Mouse (Mus musculus) gastrocnemius, adult 2 months (tissue): ENCODE measurements at regions not wholly inside any gene's neighbourhood (a gene's known extent, or its start where the extent isn't known, plus 50 kb on each side); places are given as distances from the start of the nearest gene placed in this dataset.

Experiments used
- DNase-seq: peaks from one replicate; pipeline ENCODE4 v3.0.0; 2022
- H3K27ac ChIP-seq: fragments of 200-600 bp; 2 replicates; pipeline ENCODE4 v1.8.1; 2022; ENCODE audit warnings: mild to moderate bottlenecking
- H3K4me3 ChIP-seq: fragments of 200-600 bp; 2 replicates; pipeline ENCODE4 v1.8.1; 2022; ENCODE audit warnings: mild to moderate bottlenecking, moderate library complexity
- CTCF ChIP-seq: fragments of 200-600 bp; IDR thresholded peaks from 2 replicates; pipeline ENCODE4 v1.8.1; 2022; ENCODE audit warnings: antibody characterized with exemption, mild to moderate bottlenecking, moderate library complexity
- intact Hi-C: fragments of 180-260 bp; cut with DNase I; formaldehyde crosslinking; loops from one replicate; pipeline ENCODE4 v1.15.1; 2025

DNA sequence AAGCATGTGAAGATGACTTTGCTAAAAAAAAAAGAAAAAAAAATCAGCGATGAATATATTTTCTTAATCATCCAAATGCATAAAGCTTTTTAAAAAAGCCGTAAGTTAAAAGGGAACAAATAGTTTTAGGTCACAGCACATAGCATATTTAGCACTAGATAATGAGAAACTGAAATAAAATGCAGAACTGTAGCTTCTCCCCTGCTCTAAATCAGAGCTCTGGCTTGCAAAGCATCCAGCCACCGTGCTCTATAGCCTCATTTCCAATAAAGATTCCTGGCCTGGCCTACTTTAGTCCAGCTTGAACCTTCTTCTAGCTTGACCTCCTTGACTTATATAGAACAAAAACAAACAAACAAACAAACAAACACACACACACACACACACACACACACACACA lies 328.9 kb downstream of the 1190002N15Rik start:
- Histone ChIP-seq H3K4me3 (no peak overlapping the region), H3K27ac (no peak overlapping the region)
- intact Hi-C loops, result no loop called here
- TF ChIP-seq CTCF, result no peak
- no peak for DNase-seq

DNA sequence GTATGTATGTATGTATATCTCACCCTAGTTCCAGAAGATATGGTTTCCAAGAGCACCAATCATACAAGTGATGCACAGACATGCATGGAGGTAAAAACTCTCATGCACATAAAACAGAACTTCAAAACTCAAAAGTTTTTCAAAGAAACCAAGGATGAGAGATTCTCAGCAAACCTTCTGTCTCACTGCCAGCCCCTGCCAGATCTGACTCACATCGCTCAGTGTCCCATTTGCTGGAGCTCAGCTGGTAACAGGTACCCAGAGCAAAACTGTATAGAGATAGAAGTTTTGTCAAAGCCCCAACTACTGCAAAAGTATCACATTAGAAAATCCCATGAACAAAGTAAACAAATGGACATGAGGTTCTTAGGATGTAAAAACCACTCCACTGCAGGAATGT lies 337.0 kb downstream of the 1190002N15Rik start:
- TF ChIP-seq CTCF, result no peak
- no peak for DNase-seq
- Histone ChIP-seq H3K4me3 (no peak overlapping the region), H3K27ac (no peak overlapping the region)
- intact Hi-C loops, result no loop called here

DNA sequence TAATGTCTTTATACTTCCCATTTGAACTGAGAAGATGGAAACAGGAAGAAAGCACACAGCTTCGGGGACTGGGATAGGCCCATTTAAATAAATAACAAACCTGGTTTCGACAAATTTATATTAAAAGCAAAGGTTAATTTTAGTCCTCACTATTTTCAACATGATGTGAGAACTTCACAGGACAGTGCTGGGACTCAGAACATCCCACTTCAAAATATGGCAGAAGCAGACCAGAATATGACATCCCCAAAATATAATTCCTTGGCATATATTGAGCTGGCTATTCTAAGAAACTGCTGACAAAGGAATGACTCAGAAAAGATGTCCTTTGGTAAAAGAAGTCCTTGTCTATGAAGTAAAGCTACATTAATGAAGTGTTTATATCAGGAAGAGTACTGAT lies 338.0 kb downstream of the 1190002N15Rik start:
- Histone ChIP-seq H3K27ac (no peak overlapping the region), H3K4me3 (no peak overlapping the region)
- DNase-seq, result no peak
- intact Hi-C loops, result no loop called here
- no peak for TF ChIP-seq CTCF

DNA sequence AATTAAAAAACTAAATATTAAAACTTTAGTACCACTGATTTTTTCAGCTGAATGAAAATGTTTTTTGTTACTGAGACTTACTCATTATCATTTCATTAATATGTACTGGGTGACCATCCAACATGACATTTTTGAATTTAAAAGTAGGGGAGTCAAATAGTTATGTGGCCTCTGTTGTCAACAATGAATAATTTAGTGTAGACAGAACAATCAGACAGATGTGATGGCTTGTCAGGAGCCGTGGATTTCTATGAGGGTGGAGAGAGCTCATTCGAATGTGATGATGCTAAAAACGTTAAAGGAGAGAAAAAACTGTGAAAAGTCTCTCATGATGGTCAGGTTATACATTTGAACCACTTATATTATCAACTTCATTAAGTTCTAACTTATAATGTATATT lies 346.8 kb downstream of the 1190002N15Rik start:
- TF ChIP-seq CTCF, result no peak
- Histone ChIP-seq H3K4me3 (no peak overlapping the region), H3K27ac (no peak overlapping the region)
- no peak for DNase-seq
- intact Hi-C loops, result no loop called here

DNA sequence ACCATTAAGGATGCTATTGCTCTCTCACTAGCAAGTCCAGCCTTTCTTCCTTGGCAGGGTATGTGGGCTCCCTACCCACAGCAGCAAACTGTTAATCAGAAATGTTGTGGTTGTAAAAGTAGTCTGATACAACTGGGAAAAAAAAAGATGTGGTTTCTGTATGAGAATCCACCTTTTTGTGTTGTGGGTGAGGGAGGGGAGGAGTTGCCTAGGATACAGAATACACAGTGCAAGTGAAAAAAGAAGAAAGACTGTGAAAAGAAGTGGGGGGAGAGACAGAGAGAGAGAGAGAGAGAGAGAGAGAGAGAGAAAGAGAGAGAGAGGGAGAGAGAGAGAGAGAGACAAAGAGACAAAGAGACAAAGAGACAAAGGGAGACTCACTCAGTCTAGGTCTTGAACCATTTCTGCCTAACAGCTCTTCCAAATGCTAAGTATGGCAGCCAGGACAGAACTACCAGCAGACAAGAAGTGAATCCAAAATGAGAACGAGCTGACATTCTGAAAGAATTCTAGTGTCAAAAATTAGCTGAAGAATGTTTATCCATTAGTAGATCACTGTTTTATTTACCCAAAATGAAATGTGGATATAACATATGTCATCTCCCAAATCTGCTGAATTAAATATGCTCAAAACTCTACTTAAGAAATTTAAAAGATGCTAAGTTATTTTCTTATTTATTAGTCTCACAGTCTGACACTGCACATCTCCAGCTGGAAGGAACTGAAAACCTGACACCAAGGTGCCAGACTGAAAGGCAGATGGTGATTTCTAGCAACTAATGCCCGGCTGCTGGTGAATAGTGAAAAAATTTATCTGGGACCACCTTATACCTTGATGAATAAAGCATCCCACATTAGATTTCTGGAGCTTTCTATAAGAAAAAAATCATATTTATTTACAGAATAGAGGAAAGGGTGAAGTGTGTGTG lies 347.7 kb downstream of the 1190002N15Rik start:
- H3K27ac ChIP-seq, result no peak overlapping the region
- no peak for TF ChIP-seq CTCF
- intact Hi-C loops, result no loop called here
- H3K4me3 ChIP-seq, result no peak overlapping the region
- DNase-seq, result no peak

DNA sequence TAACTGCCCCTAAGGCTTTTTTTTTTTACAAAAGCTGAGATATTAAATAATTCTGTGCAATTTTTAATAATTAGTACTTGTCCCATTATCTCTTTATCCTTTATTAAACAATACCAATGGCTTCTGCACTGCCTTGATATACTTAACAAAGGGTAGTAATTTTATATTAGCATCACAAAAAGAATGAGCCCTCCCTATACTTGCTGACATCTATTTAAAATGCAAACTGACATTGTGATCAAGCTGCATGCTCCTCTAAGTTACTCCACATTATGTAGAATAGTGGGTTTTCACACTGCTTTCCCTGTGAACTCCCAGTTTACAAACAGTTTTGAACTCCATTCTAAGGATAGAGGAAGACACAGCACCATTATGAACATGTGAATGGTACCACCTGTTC lies 349.8 kb downstream of the 1190002N15Rik start:
- DNase-seq, result no peak

DNA sequence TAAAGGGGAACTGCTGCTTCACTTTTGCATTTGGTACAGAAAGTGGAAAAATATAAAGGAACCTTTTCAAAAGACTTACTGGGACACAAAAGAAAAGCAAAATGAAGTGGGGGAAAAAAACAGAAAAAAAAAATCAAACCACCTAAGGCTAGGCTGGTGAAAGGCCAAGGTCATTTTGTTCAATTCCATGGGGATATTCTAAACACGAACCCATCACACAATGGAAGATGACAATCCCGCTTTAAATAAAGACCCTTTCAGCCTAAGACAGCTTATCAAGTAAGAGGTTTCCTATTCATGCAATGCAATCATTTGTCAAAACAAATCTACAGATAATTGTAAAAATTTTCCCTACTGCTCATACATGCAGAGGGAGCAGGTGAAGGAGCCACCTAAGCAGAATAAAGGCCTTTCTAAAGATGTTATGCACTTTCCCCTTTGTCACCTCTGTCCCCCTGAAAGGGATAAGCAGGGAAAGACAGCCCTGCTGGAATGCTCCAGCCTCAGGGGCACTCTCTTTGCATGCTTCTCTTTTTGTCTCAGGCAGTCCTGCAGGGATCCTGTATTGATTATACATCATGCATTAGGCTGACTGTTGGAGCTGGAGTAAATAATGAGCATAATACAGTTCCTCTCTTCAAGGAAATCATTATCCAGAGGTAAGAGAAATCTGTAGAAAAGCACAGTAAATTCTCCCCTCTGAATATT lies 367.8 kb downstream of the 1190002N15Rik start:
- no peak overlapping the region for H3K27ac ChIP-seq
- no peak overlapping the region for H3K4me3 ChIP-seq
- TF ChIP-seq CTCF, result no peak

More for the DNA sequence above, 349.8 kb downstream of the 1190002N15Rik start:
- H3K4me3 ChIP-seq, result no peak overlapping the region
- H3K27ac ChIP-seq, result no peak overlapping the region
- no peak for TF ChIP-seq CTCF
- intact Hi-C loops, result no loop called here

DNA sequence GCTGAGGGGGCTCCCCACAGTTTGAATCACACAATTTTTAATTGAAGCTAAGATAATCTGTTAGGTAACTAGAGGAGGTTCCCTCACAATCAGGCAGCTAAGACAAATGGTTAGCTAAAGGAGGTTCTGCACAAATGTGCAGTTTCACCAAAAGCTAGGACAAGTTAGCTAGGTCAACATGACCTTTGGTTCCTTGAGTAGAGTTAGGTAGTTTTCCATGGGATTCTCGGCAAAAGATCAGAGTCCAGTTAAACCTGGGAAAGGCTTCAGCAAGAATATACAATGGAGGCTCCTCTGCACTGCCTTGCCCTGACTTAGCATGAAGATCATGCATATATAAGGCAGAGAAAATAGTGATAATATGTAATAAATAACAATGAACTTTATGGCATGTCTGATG lies 374.2 kb downstream of the 1190002N15Rik start:
- TF ChIP-seq CTCF, result no peak
- Histone ChIP-seq H3K4me3 (no peak overlapping the region), H3K27ac (no peak overlapping the region)
- no peak for DNase-seq
- intact Hi-C loops, result no loop called here

More for the DNA sequence above, 367.8 kb downstream of the 1190002N15Rik start:
- DNase-seq, result no peak
- intact Hi-C loops, result no loop called here

DNA sequence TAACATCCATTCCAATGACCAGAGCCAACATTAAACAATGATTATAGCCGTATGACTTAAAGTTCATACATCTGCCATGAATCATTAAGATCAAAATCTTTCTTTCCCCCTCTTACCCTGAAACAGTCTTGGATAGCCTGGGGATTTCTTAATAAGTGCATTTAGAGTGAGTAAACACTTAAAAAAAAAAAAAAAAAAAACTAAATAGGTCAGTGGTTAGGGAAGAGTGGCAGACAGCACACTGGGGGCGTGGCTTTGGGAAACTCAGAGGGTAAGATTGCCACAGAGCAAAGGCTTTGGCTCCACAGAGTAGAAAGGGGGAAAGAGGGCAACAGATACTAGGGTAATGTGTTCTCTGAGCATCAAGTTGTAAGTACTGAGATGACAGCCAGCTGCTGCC lies 382.3 kb downstream of the 1190002N15Rik start:
- no peak for TF ChIP-seq CTCF
- Histone ChIP-seq H3K4me3 (no peak overlapping the region), H3K27ac (no peak overlapping the region)
- no peak for DNase-seq
- intact Hi-C loops, result no loop called here

DNA sequence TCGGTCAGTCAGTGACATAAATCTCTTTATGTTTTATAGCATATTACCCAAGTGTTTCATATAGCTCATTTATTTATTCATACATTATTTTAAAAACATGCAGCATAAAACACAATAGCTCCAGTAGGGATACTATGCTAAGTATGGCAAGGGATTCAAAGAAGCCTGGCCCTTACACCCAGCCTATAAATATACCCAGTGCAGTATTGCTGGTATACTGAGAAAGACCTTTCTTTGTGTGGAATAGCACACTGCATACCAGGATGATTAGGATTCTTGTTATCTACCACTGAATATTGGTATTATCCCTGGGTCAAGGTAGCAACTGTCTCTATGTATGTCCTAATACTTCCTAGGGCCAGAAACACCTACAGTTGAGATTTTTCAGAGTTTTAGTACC lies 389.4 kb downstream of the 1190002N15Rik start:
- Histone ChIP-seq H3K27ac (no peak overlapping the region), H3K4me3 (no peak overlapping the region)
- DNase-seq, result no peak
- intact Hi-C loops, result no loop called here
- no peak for TF ChIP-seq CTCF

DNA sequence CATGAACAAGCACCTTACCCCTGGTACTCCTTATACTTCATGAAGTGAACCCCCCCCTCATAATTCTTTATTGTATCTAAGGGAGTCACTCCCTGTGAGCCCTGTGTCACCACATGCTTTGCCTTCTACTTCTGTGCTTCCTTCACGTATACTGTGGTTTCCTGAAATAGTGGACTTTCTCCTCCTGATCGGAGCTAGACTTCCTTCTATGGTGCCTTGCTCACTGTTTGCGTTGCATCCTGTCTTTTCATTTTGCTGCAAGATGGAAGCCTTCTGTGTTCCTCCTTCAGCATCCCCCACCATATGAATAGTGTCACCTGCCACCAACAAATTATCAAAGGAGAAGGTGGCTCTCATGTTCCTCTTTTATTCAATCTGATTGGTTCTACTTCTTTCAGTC lies 391.1 kb downstream of the 1190002N15Rik start:
- no peak for TF ChIP-seq CTCF
- intact Hi-C loops, result no loop called here

DNA sequence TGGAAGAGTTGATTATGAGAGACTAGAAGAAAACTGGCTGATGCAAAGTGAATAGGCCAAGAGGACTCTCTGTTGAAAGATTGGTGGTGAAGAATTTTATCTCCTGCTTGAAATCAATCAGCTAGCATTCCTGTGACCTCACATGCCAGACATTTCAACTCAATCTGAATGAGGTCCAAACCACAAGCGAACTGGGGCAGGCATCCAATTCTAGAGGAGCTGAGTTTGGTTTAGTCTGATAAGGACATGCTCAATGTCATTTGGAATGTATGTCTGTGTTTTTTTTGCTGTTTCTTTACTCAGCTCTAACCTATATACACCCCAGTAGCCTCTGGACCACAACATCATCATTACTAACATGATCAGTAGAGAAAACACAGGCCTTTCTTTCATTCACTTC lies 401.4 kb downstream of the 1190002N15Rik start:
- H3K4me3 ChIP-seq, result no peak overlapping the region
- no peak overlapping the region for H3K27ac ChIP-seq
- intact Hi-C loops, result no loop called here
- TF ChIP-seq CTCF, result no peak
- no peak for DNase-seq

More for the DNA sequence above, 391.1 kb downstream of the 1190002N15Rik start:
- DNase-seq, result no peak
- Histone ChIP-seq H3K27ac (no peak overlapping the region), H3K4me3 (no peak overlapping the region)

DNA sequence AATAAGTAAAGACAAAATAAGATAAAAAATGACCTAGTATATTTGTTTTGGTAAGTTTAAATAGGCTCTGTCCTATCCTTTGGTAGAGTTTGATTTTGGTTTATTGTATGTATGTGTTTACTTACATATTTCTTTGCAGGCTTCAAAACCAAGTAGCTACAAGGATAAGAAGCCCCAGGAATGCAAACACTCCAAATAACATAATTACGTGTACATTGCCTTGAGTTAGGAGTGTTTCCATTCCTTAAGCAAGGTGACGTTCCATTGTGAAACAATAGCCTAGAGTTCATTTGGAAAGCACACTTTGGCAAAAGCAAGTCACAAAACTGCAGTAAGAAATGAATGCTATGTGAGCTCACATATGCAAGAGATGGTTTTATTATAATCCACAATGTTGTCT lies 404.2 kb downstream of the 1190002N15Rik start:
- DNase-seq, result no peak
- intact Hi-C loops, result no loop called here
- Histone ChIP-seq H3K27ac (no peak overlapping the region), H3K4me3 (no peak overlapping the region)
- no peak for TF ChIP-seq CTCF
